In the genomic region with DNA sequence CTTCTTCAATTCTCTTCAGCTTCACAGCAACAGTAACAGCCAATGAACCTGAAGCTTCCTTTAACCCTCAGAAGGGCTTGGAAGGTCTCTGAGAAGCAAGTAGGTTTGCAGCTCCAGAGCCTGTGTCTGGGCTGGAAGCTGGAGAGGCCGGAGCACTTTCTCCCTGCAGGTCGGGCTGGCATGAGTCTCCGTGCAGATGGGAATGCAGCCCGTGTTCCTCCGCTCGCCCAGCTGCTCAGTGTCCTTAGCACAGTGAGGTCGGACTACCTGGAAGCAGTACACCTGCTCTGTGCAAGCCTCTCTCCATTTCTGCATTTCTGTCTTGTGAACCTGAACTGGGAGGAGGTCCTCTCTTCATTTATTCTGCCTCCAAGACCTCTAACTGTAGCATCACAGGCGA, we compare ENCODE assay signal across 13 mouse cellular contexts. TPM values are rescaled to one million over a fixed set of nuclear protein-coding genes. Genes with fewer than 3 reads are reported as not detected.
DNase-seq lines count a peak whose midpoint lies in the region; ATAC-seq lines count a peak whose summit lies in the region.
"Had no signal": no experiment of that assay in that cellular context is flagged by ENCODE, and none has a peak within 500 bp of the region (broad histone marks: within the 10 kb centered on the region; RNA-seq: fewer than 3 reads in every experiment).

No protein-coding gene starts in this region.

- H3K27me3 ChIP-seq in heart, embryonic 14.5 days (ENCODE audit: control insufficient read depth, insufficient read depth, low read length): no peaks in the 10 kb centered on the region
- no peaks in the 10 kb centered on the region for H3K27me3 ChIP-seq in midbrain, embryonic 12.5 days
- no peaks in the 10 kb centered on the region for H3K27me3 ChIP-seq in midbrain, embryonic 15.5 days (replicated peaks)
- H3K27me3 ChIP-seq in heart, embryonic 16.5 days (ENCODE audit: control insufficient read depth, insufficient read depth, low read length): no peaks in the 10 kb centered on the region
- no peaks in the 10 kb centered on the region for H3K27me3 ChIP-seq in stomach, embryonic 15.5 days (replicated peaks)
- peaks cover 51% of the 10 kb centered on the region for H3K27me3 ChIP-seq in liver, embryonic 12.5 days (replicated peaks)
- H3K27me3 ChIP-seq: embryonic facial prominence, embryonic 15.5 days had no signal

- peak overlapping the region; percentile 56; the same call in 1 of the 2 replicates for H3K9ac ChIP-seq in heart, embryonic 14.5 days (ENCODE audit: low read length)
- no peak overlapping the region for H3K9ac ChIP-seq in midbrain, embryonic 12.5 days (replicated peaks)
- no peak overlapping the region for H3K9ac ChIP-seq in midbrain, embryonic 15.5 days
- peak overlapping the region; percentile 58 for H3K9ac ChIP-seq in heart, embryonic 16.5 days (ENCODE audit: low read length)
- H3K9ac ChIP-seq in stomach, embryonic 15.5 days: 0 out of 2 replicates have a peak overlapping the region, but pooled peaks have one; percentile 13
- no peak overlapping the region for H3K9ac ChIP-seq in liver, embryonic 12.5 days
- H3K9ac ChIP-seq: embryonic facial prominence, embryonic 15.5 days had no signal

- H3K4me3 ChIP-seq in heart, embryonic 14.5 days (ENCODE audit: control insufficient read depth in 1 of 2, insufficient read depth in 1 of 2, low read depth in 1 of 2, low read length in 2 of 2): no peak overlapping the region
- H3K4me3 ChIP-seq in midbrain, embryonic 12.5 days: no peak overlapping the region
- no peak overlapping the region for H3K4me3 ChIP-seq in midbrain, embryonic 15.5 days
- 0 out of 2 replicates have a peak overlapping the region, but pooled peaks have one; percentile 7 for H3K4me3 ChIP-seq in heart, embryonic 16.5 days (ENCODE audit: low read length)
- peak overlapping the region; percentile 25 for H3K4me3 ChIP-seq in stomach, embryonic 15.5 days (replicated peaks)
- H3K4me3 ChIP-seq in liver, embryonic 12.5 days: no peak overlapping the region
- H3K4me3 ChIP-seq: embryonic facial prominence, embryonic 15.5 days had no signal

- H3K9me3 ChIP-seq in heart, embryonic 14.5 days (ENCODE audit: control insufficient read depth, low read length): no peaks in the 10 kb centered on the region
- H3K9me3 ChIP-seq in midbrain, embryonic 12.5 days: no peaks in the 10 kb centered on the region
- no peaks in the 10 kb centered on the region for H3K9me3 ChIP-seq in midbrain, embryonic 15.5 days
- H3K9me3 ChIP-seq in heart, embryonic 16.5 days (replicated peaks; ENCODE audit: control insufficient read depth, low read length): no peaks in the 10 kb centered on the region
- no peaks in the 10 kb centered on the region for H3K9me3 ChIP-seq in stomach, embryonic 15.5 days
- no peaks in the 10 kb centered on the region for H3K9me3 ChIP-seq in liver, embryonic 12.5 days (replicated peaks)
- H3K9me3 ChIP-seq: embryonic facial prominence, embryonic 15.5 days had no signal

- peaks cover 51 to 63% of the 10 kb centered on the region in 2 experiments for H3K4me1 ChIP-seq in heart, embryonic 14.5 days (ENCODE audit: control insufficient read depth in 2 of 2, insufficient read depth in 2 of 2, low read length in 2 of 2)
- H3K4me1 ChIP-seq in midbrain, embryonic 12.5 days: peaks cover 55% of the 10 kb centered on the region
- peaks cover 55% of the 10 kb centered on the region for H3K4me1 ChIP-seq in midbrain, embryonic 15.5 days
- peaks cover 62% of the 10 kb centered on the region for H3K4me1 ChIP-seq in heart, embryonic 16.5 days (ENCODE audit: control insufficient read depth, insufficient read depth, low read length)
- peaks cover 71% of the 10 kb centered on the region for H3K4me1 ChIP-seq in stomach, embryonic 15.5 days
- peaks cover 53% of the 10 kb centered on the region for H3K4me1 ChIP-seq in liver, embryonic 12.5 days

- no peak for DNase-seq in heart, postnatal 25 days (ENCODE audit: low spot score)
- no peak for DNase-seq in gastrocnemius, postnatal 25 days
- DNase-seq: kidney, postnatal 14 days; thymus, postnatal 36 days had no signal

- intact Hi-C loops in heart, postnatal 25 days (cut with DNase I): no loop called here

- WGBS in heart, embryonic 14.5 days: 77% methylated on average over 8 of the region's 8 CpGs
- 83% methylated on average over 8 of the region's 8 CpGs for WGBS in midbrain, embryonic 12.5 days
- 74% methylated on average over 8 of the region's 8 CpGs for WGBS in midbrain, embryonic 15.5 days
- WGBS in heart, embryonic 16.5 days: 69% methylated on average over 8 of the region's 8 CpGs
- 49% methylated on average over 8 of the region's 8 CpGs for WGBS in stomach, embryonic 15.5 days
- 72% methylated on average over 8 of the region's 8 CpGs for WGBS in liver, embryonic 12.5 days (ENCODE audit: insufficient replicate concordance)

- peak overlapping the region; percentile 37; the same call in 1 of the 2 replicates for H3K4me2 ChIP-seq in heart, embryonic 14.5 days (ENCODE audit: low read length)
- no peak overlapping the region for H3K4me2 ChIP-seq in midbrain, embryonic 12.5 days (replicated peaks)
- H3K4me2 ChIP-seq in midbrain, embryonic 15.5 days: no peak overlapping the region
- peak overlapping the region; percentile 36; the same call in 1 of the 2 replicates for H3K4me2 ChIP-seq in heart, embryonic 16.5 days (ENCODE audit: low read depth, low read length)
- H3K4me2 ChIP-seq in stomach, embryonic 15.5 days: peak overlapping the region; percentile 40
- no peak overlapping the region for H3K4me2 ChIP-seq in liver, embryonic 12.5 days
- H3K4me2 ChIP-seq: embryonic facial prominence, embryonic 15.5 days had no signal

- ATAC-seq in heart, embryonic 14.5 days (ENCODE audit: insufficient number of reproducible peaks, insufficient read depth, low FRiP score, low read depth): no peak
- no peak for ATAC-seq in midbrain, embryonic 12.5 days (ENCODE audit: low FRiP score, low read depth)
- ATAC-seq in midbrain, embryonic 15.5 days (replicated peaks): no peak
- ATAC-seq in heart, embryonic 16.5 days (replicated peaks; ENCODE audit: extremely low read depth, insufficient read depth, low FRiP score): no peak
- no peak for ATAC-seq in stomach, embryonic 15.5 days (ENCODE audit: insufficient read depth, low FRiP score, low read depth)
- no peak for ATAC-seq in liver, embryonic 12.5 days

- H3K27ac ChIP-seq in heart, embryonic 14.5 days (replicated peaks in 1 of 2; ENCODE audit: control insufficient read depth in 1 of 2, insufficient read depth in 1 of 2, low read depth in 2 of 2, low read length in 2 of 2): peak overlapping the region in 1 of 2 experiments; percentile 26; a peak in 2 of 4 replicates
- H3K27ac ChIP-seq in midbrain, embryonic 12.5 days (replicated peaks): 0 out of 2 replicates have a peak overlapping the region, but pooled peaks have one; percentile 49
- H3K27ac ChIP-seq in midbrain, embryonic 15.5 days: no peak overlapping the region
- H3K27ac ChIP-seq in heart, embryonic 16.5 days (ENCODE audit: low read length): peak overlapping the region; percentile 52
- peak overlapping the region; percentile 84; the same call in 1 of the 2 replicates for H3K27ac ChIP-seq in stomach, embryonic 15.5 days
- H3K27ac ChIP-seq in liver, embryonic 12.5 days: no peak overlapping the region
- H3K27ac ChIP-seq: embryonic facial prominence, embryonic 15.5 days had no signal

- H3K36me3 ChIP-seq in heart, embryonic 14.5 days (ENCODE audit: control insufficient read depth, insufficient read depth, low read length): peaks cover 18% of the 10 kb centered on the region
- peaks cover 27% of the 10 kb centered on the region for H3K36me3 ChIP-seq in midbrain, embryonic 12.5 days
- H3K36me3 ChIP-seq in midbrain, embryonic 15.5 days (replicated peaks): no peaks in the 10 kb centered on the region; the same call in 1 of the 2 replicates
- H3K36me3 ChIP-seq in heart, embryonic 16.5 days (ENCODE audit: control insufficient read depth, insufficient read depth): peaks cover 10% of the 10 kb centered on the region; the same call in 1 of the 2 replicates
- 0 out of 2 replicates have a peak, but pooled peaks cover 6% of the 10 kb centered on the region for H3K36me3 ChIP-seq in stomach, embryonic 15.5 days
- no peaks in the 10 kb centered on the region for H3K36me3 ChIP-seq in liver, embryonic 12.5 days
- H3K36me3 ChIP-seq: embryonic facial prominence, embryonic 15.5 days had no signal

RNA-seq across cellular contexts. Expression of gene Golt1a, which starts 53.3 kb away (rescaled TPM):
- polyA plus RNA-seq in heart, embryonic 14.5 days (2014; fragmentation: Nextera tagmentation; extraction: Ambion mirVana): not detected in 2 replicates
- not detected for total RNA-seq in heart, postnatal 25 days (2021)
- polyA plus RNA-seq in midbrain, embryonic 12.5 days (2016; fragmentation: Nextera tagmentation; extraction: Ambion mirVana): not detected in 2 replicates
- 0.17 TPM in 1 of 2 replicates, not detected in the other for polyA plus RNA-seq in midbrain, embryonic 15.5 days (2015; fragmentation: Nextera tagmentation; extraction: Ambion mirVana)
- polyA plus RNA-seq in heart, embryonic 16.5 days (2015; fragmentation: Nextera tagmentation; extraction: Ambion mirVana): 0.17 TPM in 1 of 2 replicates, not detected in the other
- 4.9 and 7.7 TPM in 2 replicates for polyA plus RNA-seq in stomach, embryonic 15.5 days (2015; fragmentation: Nextera tagmentation; extraction: Ambion mirVana)
- 4.4 and 5.8 TPM in 2 replicates for polyA plus RNA-seq in liver, embryonic 12.5 days (2016; fragmentation: Nextera tagmentation; extraction: Ambion mirVana)
- not detected for total RNA-seq in gastrocnemius, postnatal 25 days (2021)
- total RNA-seq: CH12.LX had no signal
- polyA plus RNA-seq: brain, embryonic 14.5 days had no signal

Comparison
In these comparisons a context has a peak if more than half of its experiments do, and no peak if none do; other contexts are left out.
1. H3K27ac ChIP-seq: peak in midbrain, embryonic 12.5 days (single experiment), heart, embryonic 16.5 days (single experiment) and stomach, embryonic 15.5 days (single experiment); none in midbrain, embryonic 15.5 days (single experiment) and liver, embryonic 12.5 days (single experiment).
2. H3K4me3 ChIP-seq: peak in heart, embryonic 16.5 days (single experiment) and stomach, embryonic 15.5 days (single experiment); none in heart, embryonic 14.5 days (0 of 2), midbrain, embryonic 12.5 days (single experiment), midbrain, embryonic 15.5 days (single experiment) and liver, embryonic 12.5 days (single experiment).
3. H3K4me2 ChIP-seq: peak in heart, embryonic 14.5 days (single experiment), heart, embryonic 16.5 days (single experiment) and stomach, embryonic 15.5 days (single experiment); none in midbrain, embryonic 12.5 days (single experiment), midbrain, embryonic 15.5 days (single experiment) and liver, embryonic 12.5 days (single experiment).
4. H3K9ac ChIP-seq: peak in heart, embryonic 14.5 days (single experiment), heart, embryonic 16.5 days (single experiment) and stomach, embryonic 15.5 days (single experiment); none in midbrain, embryonic 12.5 days (single experiment), midbrain, embryonic 15.5 days (single experiment) and liver, embryonic 12.5 days (single experiment).